Mouse (Mus musculus) kidney, postnatal 14 days (tissue): ENCODE measurements around the gene Hdac10.

Experiments used
- DNase-seq: peaks from one replicate; pipeline ENCODE4 v3.0.0; 2022; ENCODE audit warnings: mixed read lengths

Hdac10 gene

DNA sequence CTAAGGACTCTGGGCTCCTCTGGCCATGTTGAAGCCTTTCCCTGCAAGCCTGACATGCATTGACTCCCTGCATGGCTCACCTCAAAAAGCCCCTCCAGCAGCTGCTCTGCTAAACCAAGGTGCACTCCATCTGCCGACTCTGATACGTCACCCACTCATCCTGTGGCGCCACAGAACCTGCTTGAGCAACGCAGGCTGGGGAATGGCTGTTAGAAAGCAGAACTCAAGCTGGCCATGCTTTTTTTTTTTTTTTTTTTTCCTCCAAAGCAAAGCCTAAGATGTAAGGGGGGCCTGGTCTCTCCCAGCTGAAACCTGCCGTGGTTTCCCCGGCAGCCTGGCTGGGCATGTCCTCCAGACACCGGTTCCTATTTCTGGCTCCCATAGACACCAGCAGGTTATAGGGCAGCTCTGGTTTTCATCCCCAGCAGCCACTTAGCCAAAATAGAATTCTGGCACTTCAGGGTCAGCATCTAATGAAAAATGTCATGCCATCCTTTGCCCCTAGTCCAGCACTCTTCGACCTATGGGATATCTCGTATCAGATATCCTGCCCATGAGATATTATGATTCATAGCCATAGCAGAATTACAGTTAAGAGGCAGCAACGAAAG, 54.4 kb downstream of the Hdac10 start:
- DNase-seq: no peak
